Mouse (Mus musculus) skeletal muscle tissue, adult 2 months (tissue): ENCODE data around the gene Ang5.
"Not testable (repeated sequence)": the region's sequence is repeated elsewhere in the genome, so short reads cannot be mapped to it uniquely, and the experiment has no call there.

Experiments
- DNase-seq: peaks from one replicate; pipeline ENCODE4 v3.0.0-alpha.2; 2012; ENCODE audit warnings: low read depth, low spot score

Ang5 gene

GRCm38 (mm10) chr14:43956769-43957168, at the start of gene Ang5:
TSS of gene Ang5 (plus strand) at chr14:43957069.
- DNase-seq, result not testable (repeated sequence)

GRCm38 (mm10) chr14:43918214-43918613, 38.7 kb upstream of the Ang5 start:
- not testable (repeated sequence) for DNase-seq

- not testable (repeated sequence) for DNase-seq
Observed at GRCm38 (mm10) chr14:43923459-43923858, 33.4 kb upstream of the Ang5 start, which contains the start of gene Ear10. TSS of gene Ear10 (minus strand) at chr14:43923559.

GRCm38 (mm10) chr14:43924688-43925403, 32.0 kb upstream of the Ang5 start, which contains the start of gene Gm8113:
TSS of gene Gm8113 (plus strand) at chr14:43925390.
- peak; percentile 18 for DNase-seq

GRCm38 (mm10) chr14:43925404-43925950, 31.4 kb upstream of the Ang5 start:
- DNase-seq, result peak; percentile 1

GRCm38 (mm10) chr14:43932991-43933390, 23.9 kb upstream of the Ang5 start:
- DNase-seq, result not testable (repeated sequence)

GRCm38 (mm10) chr14:43933399-43933798, 23.5 kb upstream of the Ang5 start:
- not testable (repeated sequence) for DNase-seq

- not testable (repeated sequence) for DNase-seq
Observed at GRCm38 (mm10) chr14:43953382-43953781, 3.5 kb upstream of the Ang5 start.

- DNase-seq, result not testable (repeated sequence)
Observed at GRCm38 (mm10) chr14:43955074-43955473, 1.8 kb upstream of the Ang5 start.

- DNase-seq, result no peak
Observed at GRCm38 (mm10) chr14:43983454-43983853, 26.6 kb downstream of the Ang5 start.

- DNase-seq, result peak; percentile 11
Observed at GRCm38 (mm10) chr14:43983897-43984296, 27.0 kb downstream of the Ang5 start.

- DNase-seq, result no peak
Observed at GRCm38 (mm10) chr14:43986147-43986546, 29.3 kb downstream of the Ang5 start.

- peak; percentile 4 for DNase-seq
Observed at GRCm38 (mm10) chr14:43987404-43987803, 30.5 kb downstream of the Ang5 start.

GRCm38 (mm10) chr14:43998455-43999000, 41.7 kb downstream of the Ang5 start:
- not testable (repeated sequence) for DNase-seq

- no peak for DNase-seq
Observed at GRCm38 (mm10) chr14:44001600-44001999, 44.7 kb downstream of the Ang5 start.

- no peak for DNase-seq
Observed at GRCm38 (mm10) chr14:44002169-44002568, 45.3 kb downstream of the Ang5 start, which contains the start of gene Ang6. TSS of gene Ang6 (minus strand) at chr14:44002269.

- not testable (repeated sequence) for DNase-seq
Observed at GRCm38 (mm10) chr14:44008021-44008420, 51.2 kb downstream of the Ang5 start.

GRCm38 (mm10) chr14:44009686-44010085, 52.8 kb downstream of the Ang5 start:
- DNase-seq, result not testable (repeated sequence)
